Mouse (Mus musculus): ENCODE data around the gene Rs1. TPM values are rescaled to one million over a fixed set of nuclear protein-coding genes. Genes with fewer than 3 reads are reported as not detected.

The Rs1 gene
- polyA plus RNA-seq (2012; rRNA removed), result 0.18 TPM in 1 of 2 replicates, not detected in the other
- 0.19 and 0.33 TPM in 2 replicates for polyA plus RNA-seq (2014; fragmentation: Nextera tagmentation; extraction: Ambion mirVana)

DNA sequence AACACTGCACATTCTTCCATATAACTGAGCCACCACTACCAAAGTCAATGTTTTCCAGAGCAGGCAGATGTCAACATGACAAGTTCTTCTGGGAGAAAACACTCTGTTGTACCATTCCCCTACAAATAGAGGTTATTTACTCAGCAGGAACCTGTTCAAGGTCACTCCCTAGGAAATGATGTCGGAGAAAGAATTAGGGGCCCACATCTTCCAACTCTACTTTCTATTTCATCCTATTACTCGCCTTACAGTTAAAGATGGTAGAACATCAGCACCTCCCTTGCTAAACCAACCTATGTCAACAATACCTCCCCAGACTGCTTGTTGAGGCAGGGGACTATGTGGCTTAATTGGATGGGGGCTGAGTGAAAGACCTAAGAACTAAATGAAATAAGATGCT is at the start of gene Rs1:
Gene Rs1 (plus strand): TSS at position 301 of the 400 bp plus-strand sequence.
- Histone ChIP-seq H3K27ac (replicated peaks; ENCODE audit: low read depth, low read length) (no peak within 1 kb of the TSS), H3K27me3 (ENCODE audit: control insufficient read depth, insufficient read depth, low read length) (no peaks in the 10 kb centered on the region), H3K9me3 (ENCODE audit: control insufficient read depth, low read length) (no peaks in the 10 kb centered on the region), H3K4me3 (replicated peaks; ENCODE audit: low read length) (peak within 1 kb of the TSS; percentile 42), H3K4me1 (ENCODE audit: control insufficient read depth, insufficient read depth, low read length) (no peaks in the 10 kb centered on the region), H3K9ac (ENCODE audit: low read depth, low read length, severe bottlenecking) (no peak within 1 kb of the TSS), H3K36me3 (ENCODE audit: control insufficient read depth, insufficient read depth, low read length) (no peaks in the 10 kb centered on the region), H3K4me2 (replicated peaks; ENCODE audit: low read depth, low read length, severe bottlenecking) (peak within 1 kb of the TSS; percentile 37)
- no peak for ATAC-seq (ENCODE audit: low FRiP score, low read depth)
- TF ChIP-seq POLR2A (IDR thresholded peaks at IDR 0.05; ENCODE audit: borderline replicate concordance, extremely low read depth, insufficient read depth, insufficient read length), result no peak
- DNase-seq (ENCODE audit: low spot score), result no peak
- 85% methylated on average over 2 of the region's 2 CpGs for WGBS

- no peak for ATAC-seq (ENCODE audit: low FRiP score, low read depth)
- H3K9me3 ChIP-seq (ENCODE audit: control insufficient read depth, low read length), result no peaks in the 10 kb centered on the region
Observed at GRCm38 (mm10) chrX:160735650-160736049, 32.2 kb upstream of the Rs1 start, which contains the start of gene Ppef1. TSS of gene Ppef1 (minus strand) at chrX:160735765.

DNA sequence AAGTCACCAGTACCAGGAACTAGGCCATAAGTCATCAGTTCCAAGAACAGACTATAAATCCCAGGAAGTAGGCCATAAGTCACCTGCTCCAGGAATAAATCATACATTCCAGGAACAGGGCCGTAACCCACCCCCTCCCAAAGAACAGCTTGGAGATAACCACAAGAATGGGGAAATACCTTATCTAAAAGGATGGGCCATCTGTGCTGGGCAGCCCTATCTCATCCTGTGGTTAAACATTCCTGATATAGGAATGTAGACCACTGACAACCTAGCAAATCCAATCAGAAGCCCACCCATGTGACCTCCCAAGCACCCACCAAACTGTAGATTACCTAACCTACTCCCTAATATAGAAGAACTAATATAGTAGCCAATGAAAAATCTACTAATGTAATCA is 22.4 kb upstream of the Rs1 start:
- WGBS, result 95% methylated on average over 1 of the region's 1 CpGs
- ATAC-seq (ENCODE audit: low FRiP score, low read depth), result no peak
- no peaks in the 10 kb centered on the region for H3K9me3 ChIP-seq (ENCODE audit: control insufficient read depth, low read length)
- H3K4me1 ChIP-seq (ENCODE audit: control insufficient read depth, insufficient read depth, low read length), result no peaks in the 10 kb centered on the region
- H3K27ac ChIP-seq (replicated peaks; ENCODE audit: low read depth, low read length), result no peak overlapping the region
- H3K4me3 ChIP-seq (replicated peaks; ENCODE audit: low read length), result no peak overlapping the region
- H3K27me3 ChIP-seq (ENCODE audit: control insufficient read depth, insufficient read depth, low read length), result no peaks in the 10 kb centered on the region
- H3K4me2 ChIP-seq (replicated peaks; ENCODE audit: low read depth, low read length, severe bottlenecking), result no peak overlapping the region
- no peak overlapping the region for H3K9ac ChIP-seq (ENCODE audit: low read depth, low read length, severe bottlenecking)
- no peak for DNase-seq (ENCODE audit: low spot score)
- TF ChIP-seq POLR2A (IDR thresholded peaks at IDR 0.05; ENCODE audit: borderline replicate concordance, extremely low read depth, insufficient read depth, insufficient read length), result no peak
- no peaks in the 10 kb centered on the region for H3K36me3 ChIP-seq (ENCODE audit: control insufficient read depth, insufficient read depth, low read length)

More at GRCm38 (mm10) chrX:160735650-160736049, 32.2 kb upstream of the Rs1 start, which contains the start of gene Ppef1:
- H3K36me3 ChIP-seq (ENCODE audit: control insufficient read depth, insufficient read depth, low read length), result no peaks in the 10 kb centered on the region
- no peak within 1 kb of the TSS for H3K4me3 ChIP-seq (replicated peaks; ENCODE audit: low read length)
- no peaks in the 10 kb centered on the region for H3K4me1 ChIP-seq (ENCODE audit: control insufficient read depth, insufficient read depth, low read length)
- H3K27ac ChIP-seq (replicated peaks; ENCODE audit: low read depth, low read length), result no peak within 1 kb of the TSS
- WGBS, result 58% methylated on average over 5 of the region's 5 CpGs
- no peak for DNase-seq (ENCODE audit: low spot score)
- H3K27me3 ChIP-seq (ENCODE audit: control insufficient read depth, insufficient read depth, low read length), result no peaks in the 10 kb centered on the region
- TF ChIP-seq POLR2A (IDR thresholded peaks at IDR 0.05; ENCODE audit: borderline replicate concordance, extremely low read depth, insufficient read depth, insufficient read length), result no peak
- no peak within 1 kb of the TSS for H3K9ac ChIP-seq (ENCODE audit: low read depth, low read length, severe bottlenecking)
- H3K4me2 ChIP-seq (replicated peaks; ENCODE audit: low read depth, low read length, severe bottlenecking), result no peak within 1 kb of the TSS

DNA sequence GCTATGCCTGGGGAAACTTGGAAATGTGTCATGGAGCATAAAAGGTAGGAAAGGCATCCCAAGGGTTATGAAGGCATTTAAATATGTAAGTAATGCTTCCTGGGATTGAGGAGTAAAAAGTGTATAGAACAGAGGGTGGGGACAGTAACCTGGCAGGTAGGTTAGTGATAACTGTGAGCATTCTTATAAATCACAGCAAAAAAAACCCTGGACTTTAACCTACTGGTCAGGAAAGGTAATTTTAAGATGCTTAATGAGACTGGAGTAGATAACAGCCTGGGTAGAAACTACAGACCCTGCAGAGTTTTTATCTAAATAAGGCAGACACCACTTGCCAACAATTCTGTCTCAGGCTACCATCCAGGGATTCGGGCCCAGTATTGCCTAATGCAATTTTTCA is 19.2 kb upstream of the Rs1 start:
- DNase-seq (ENCODE audit: low spot score), result no peak
- Histone ChIP-seq H3K27ac (replicated peaks; ENCODE audit: low read depth, low read length) (no peak overlapping the region), H3K4me1 (ENCODE audit: control insufficient read depth, insufficient read depth, low read length) (no peaks in the 10 kb centered on the region), H3K36me3 (ENCODE audit: control insufficient read depth, insufficient read depth, low read length) (no peaks in the 10 kb centered on the region), H3K4me2 (replicated peaks; ENCODE audit: low read depth, low read length, severe bottlenecking) (no peak overlapping the region), H3K4me3 (replicated peaks; ENCODE audit: low read length) (no peak overlapping the region), H3K9me3 (ENCODE audit: control insufficient read depth, low read length) (no peaks in the 10 kb centered on the region), H3K27me3 (ENCODE audit: control insufficient read depth, insufficient read depth, low read length) (no peaks in the 10 kb centered on the region), H3K9ac (ENCODE audit: low read depth, low read length, severe bottlenecking) (no peak overlapping the region)
- TF ChIP-seq POLR2A (IDR thresholded peaks at IDR 0.05; ENCODE audit: borderline replicate concordance, extremely low read depth, insufficient read depth, insufficient read length), result no peak
- ATAC-seq (ENCODE audit: low FRiP score, low read depth), result no peak
- 88% methylated on average over 1 of the region's 1 CpGs for WGBS

DNA sequence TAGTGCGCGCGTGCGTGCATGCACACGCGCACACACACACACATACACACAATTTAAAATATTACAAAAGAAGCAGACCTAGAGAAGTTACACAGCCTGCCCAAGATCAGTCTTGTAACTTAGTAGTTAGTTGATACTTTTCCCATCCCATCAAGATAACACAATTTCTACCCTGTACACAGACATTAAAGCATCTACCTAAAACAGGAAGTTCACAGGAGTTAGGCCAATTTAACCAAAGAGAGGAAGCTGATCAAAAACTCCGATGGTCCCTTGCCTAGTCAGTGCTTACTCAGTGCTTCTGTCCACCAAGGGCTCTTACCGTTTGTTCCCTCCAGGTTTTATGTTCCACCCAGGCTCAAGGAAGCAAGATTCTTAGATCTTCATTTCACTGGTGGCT is 17.0 kb upstream of the Rs1 start:
- H3K27me3 ChIP-seq (ENCODE audit: control insufficient read depth, insufficient read depth, low read length), result no peaks in the 10 kb centered on the region
- 95% methylated on average over 8 of the region's 8 CpGs for WGBS

More for the DNA sequence above, 17.0 kb upstream of the Rs1 start:
- no peaks in the 10 kb centered on the region for H3K4me1 ChIP-seq (ENCODE audit: control insufficient read depth, insufficient read depth, low read length)
- H3K4me2 ChIP-seq (replicated peaks; ENCODE audit: low read depth, low read length, severe bottlenecking), result no peak overlapping the region
- no peak overlapping the region for H3K27ac ChIP-seq (replicated peaks; ENCODE audit: low read depth, low read length)
- H3K36me3 ChIP-seq (ENCODE audit: control insufficient read depth, insufficient read depth, low read length), result no peaks in the 10 kb centered on the region
- ATAC-seq (ENCODE audit: low FRiP score, low read depth) (no peak), DNase-seq (ENCODE audit: low spot score) (no peak)
- no peak overlapping the region for H3K4me3 ChIP-seq (replicated peaks; ENCODE audit: low read length)
- H3K9me3 ChIP-seq (ENCODE audit: control insufficient read depth, low read length), result no peaks in the 10 kb centered on the region
- TF ChIP-seq POLR2A (IDR thresholded peaks at IDR 0.05; ENCODE audit: borderline replicate concordance, extremely low read depth, insufficient read depth, insufficient read length), result no peak
- no peak overlapping the region for H3K9ac ChIP-seq (ENCODE audit: low read depth, low read length, severe bottlenecking)

All from limb, embryonic 14.5 days (tissue).